Mouse (Mus musculus) G1E (cell line): ENCODE results near the gene Gpnmb.

Experiments used
- CTCF ChIP-seq: IDR thresholded peaks from 2 replicates; pipeline ENCODE4 v1.5.1; 2012; ENCODE audit warnings: low read depth, low read length, inconsistent platforms, mixed read lengths
- GATA1 ChIP-seq: IDR thresholded peaks from 2 replicates; pipeline ENCODE4 v1.6.1; 2012; ENCODE audit warnings: borderline replicate concordance, low read length, inconsistent platforms, mixed read lengths
- GATA2 ChIP-seq: IDR thresholded peaks from 2 replicates; pipeline ENCODE4 v1.6.1; 2012; ENCODE audit warnings: low read depth, low read length, inconsistent platforms, borderline replicate concordance
- POLR2AphosphoS5 ChIP-seq: IDR thresholded peaks from 2 replicates; pipeline ENCODE4 v1.6.1; 2012; ENCODE audit warnings: low read depth, low read length, inconsistent platforms; ENCODE audit not compliant: insufficient replicate concordance
- TAL1 ChIP-seq: conservative IDR thresholded peaks from 2 replicates; pipeline ENCODE4 v1.6.1; 2012; ENCODE audit warnings: low read depth, low read length, inconsistent platforms, mixed read lengths

DNA sequence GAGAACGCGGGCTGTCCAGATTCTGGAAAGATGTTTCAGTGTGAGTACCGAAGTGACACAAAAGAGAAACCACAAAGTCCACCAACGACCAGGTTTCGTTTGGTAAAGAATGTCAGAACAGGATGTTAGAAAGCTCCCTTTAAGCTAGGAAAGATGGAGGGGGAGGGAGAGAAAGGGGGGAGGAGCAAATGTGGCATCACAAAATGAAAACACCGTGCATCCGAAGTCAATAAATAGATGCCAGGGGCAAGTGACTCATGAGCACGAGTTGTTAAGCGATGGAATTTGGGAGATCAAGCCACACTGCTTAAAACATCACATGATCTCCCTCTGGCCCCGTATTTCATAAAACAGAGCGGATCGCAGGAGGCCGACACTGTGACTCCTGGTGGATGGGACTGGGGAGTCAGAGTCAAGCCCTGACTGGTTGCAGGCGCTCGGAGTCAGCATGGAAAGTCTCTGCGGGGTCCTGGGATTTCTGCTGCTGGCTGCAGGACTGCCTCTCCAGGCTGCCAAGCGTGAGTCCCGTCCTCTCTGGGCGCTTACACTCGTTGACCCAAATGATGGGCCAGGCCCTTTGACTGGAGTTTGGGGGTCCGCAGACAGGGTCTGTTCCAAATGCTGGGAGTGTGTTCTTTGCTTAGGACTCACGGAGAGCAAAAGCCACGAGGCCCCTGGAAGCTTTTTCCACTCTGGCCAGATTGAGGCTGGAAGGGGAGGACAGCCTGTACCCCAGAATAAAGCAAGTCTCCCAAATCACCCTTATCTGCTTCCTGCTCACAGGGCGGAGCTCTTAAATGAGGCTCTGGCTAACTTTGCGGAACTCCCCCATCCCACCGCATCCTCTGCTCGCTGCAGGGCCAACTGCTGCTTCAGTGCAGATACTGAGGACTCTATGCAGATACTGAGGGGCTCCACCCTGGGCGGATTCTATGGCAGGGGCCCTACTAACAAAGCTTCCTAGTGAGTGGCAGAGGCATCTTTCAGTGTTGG, at the start of gene Gpnmb:
- TF ChIP-seq CTCF (no peak), GATA1 (no peak), TAL1 (no peak), GATA2 (no peak), POLR2AphosphoS5 (no peak)
